Mouse (Mus musculus) liver, adult 2 months (tissue): ENCODE results near the gene Brdt.

Experiments
- CTCF ChIP-seq: fragments of 200-500 bp; IDR thresholded peaks from 2 replicates; pipeline ENCODE4 v1.5.1; 2011; ENCODE audit warnings: low read depth, low read length, control low read depth
- POLR2A ChIP-seq: fragments of 200-500 bp; IDR thresholded peaks from 2 replicates; pipeline ENCODE4 v1.6.1; 2011; ENCODE audit warnings: low read length, control low read depth; ENCODE audit not compliant: insufficient read depth; ENCODE audit errors: extremely low read depth

DNA sequence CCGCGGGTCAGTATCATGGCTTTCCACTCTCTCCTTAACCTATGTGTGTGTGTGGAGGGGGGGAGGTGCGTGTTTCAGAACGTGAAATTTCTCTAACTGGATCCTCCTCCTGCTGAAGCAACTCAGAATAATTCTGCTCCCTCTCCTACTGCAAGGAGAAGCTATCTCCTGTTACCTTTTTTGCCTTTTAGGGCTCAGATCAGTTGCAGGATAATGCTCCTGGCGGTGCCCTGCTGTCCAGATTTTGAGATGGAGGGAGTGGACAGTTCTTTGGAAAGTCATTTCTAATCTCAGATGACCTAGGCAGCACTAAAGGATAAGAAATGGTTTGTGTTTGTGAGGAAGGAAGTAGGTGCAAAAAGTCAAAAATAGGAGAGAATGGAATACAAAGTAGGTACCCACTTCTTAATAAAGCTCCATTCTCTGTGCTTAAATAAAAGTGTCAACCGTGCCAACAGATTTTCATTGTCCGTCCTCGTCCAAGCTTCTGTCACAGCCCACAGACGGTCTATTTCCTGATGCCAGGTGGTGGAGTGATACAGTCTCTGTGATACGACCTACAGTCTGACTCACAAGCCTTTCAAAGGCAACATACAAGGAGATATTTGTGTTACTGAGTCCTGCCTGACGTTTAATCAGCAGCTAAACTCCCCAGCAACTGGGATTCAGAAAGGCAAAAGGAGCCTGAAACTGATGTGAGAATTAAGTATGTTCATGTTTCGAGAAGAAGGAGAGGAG is 73.2 kb downstream of the Brdt start:
- TF ChIP-seq CTCF, result no peak
- TF ChIP-seq POLR2A, result no peak
